Mouse (Mus musculus): Measurements from ENCODE around the gene Gm12830.

Gene Gm12830

GRCm38 (mm10) chr4:114821567-114822192 lies at the start of gene Gm12830:
Gene Gm12830 (plus strand): TSS chr4:114821722.
- DNase-seq (ENCODE audit: low read depth, low spot score) = peak; percentile 80

GRCm38 (mm10) chr4:114773316-114773715 lies 48.2 kb upstream of the Gm12830 start:
- DNase-seq (ENCODE audit: low read depth, low spot score) = no peak

- DNase-seq (ENCODE audit: low read depth, low spot score) = no peak
Measured at GRCm38 (mm10) chr4:114777625-114778202, 43.8 kb upstream of the Gm12830 start.

GRCm38 (mm10) chr4:114778716-114779474 lies 42.6 kb upstream of the Gm12830 start:
- DNase-seq (ENCODE audit: low read depth, low spot score) = no peak

GRCm38 (mm10) chr4:114779475-114779757 lies 42.1 kb upstream of the Gm12830 start:
- DNase-seq (ENCODE audit: low read depth, low spot score) = no peak

- DNase-seq (ENCODE audit: low read depth, low spot score) = peak; percentile 20
Measured at GRCm38 (mm10) chr4:114779758-114780546, 41.6 kb upstream of the Gm12830 start.

GRCm38 (mm10) chr4:114782851-114783250 lies 38.7 kb upstream of the Gm12830 start:
- no peak for DNase-seq (ENCODE audit: low read depth, low spot score)

- no peak for DNase-seq (ENCODE audit: low read depth, low spot score)
Measured at GRCm38 (mm10) chr4:114784735-114785134, 36.8 kb upstream of the Gm12830 start.

GRCm38 (mm10) chr4:114788856-114789255 lies 32.7 kb upstream of the Gm12830 start:
- no peak for DNase-seq (ENCODE audit: low read depth, low spot score)

GRCm38 (mm10) chr4:114791650-114792049 lies 29.9 kb upstream of the Gm12830 start:
- DNase-seq (ENCODE audit: low read depth, low spot score) = no peak

- DNase-seq (ENCODE audit: low read depth, low spot score) = no peak
Measured at GRCm38 (mm10) chr4:114793836-114794235, 27.7 kb upstream of the Gm12830 start.

- DNase-seq (ENCODE audit: low read depth, low spot score) = no peak
Measured at GRCm38 (mm10) chr4:114797254-114797914, 24.1 kb upstream of the Gm12830 start.

- DNase-seq (ENCODE audit: low read depth, low spot score) = no peak
Measured at GRCm38 (mm10) chr4:114798041-114798624, 23.4 kb upstream of the Gm12830 start.

GRCm38 (mm10) chr4:114804096-114804495 lies 17.4 kb upstream of the Gm12830 start:
- no peak for DNase-seq (ENCODE audit: low read depth, low spot score)

GRCm38 (mm10) chr4:114818963-114819702 lies 2.4 kb upstream of the Gm12830 start:
- no peak for DNase-seq (ENCODE audit: low read depth, low spot score)

GRCm38 (mm10) chr4:114834770-114835581 lies 13.5 kb downstream of the Gm12830 start:
- no peak for DNase-seq (ENCODE audit: low read depth, low spot score)

- DNase-seq (ENCODE audit: low read depth, low spot score) = no peak
Measured at GRCm38 (mm10) chr4:114841336-114841920, 19.9 kb downstream of the Gm12830 start.

GRCm38 (mm10) chr4:114842376-114842960 lies 20.9 kb downstream of the Gm12830 start:
- DNase-seq (ENCODE audit: low read depth, low spot score) = peak; percentile 61
